Mouse (Mus musculus) liver (tissue): ENCODE data around the gene Zfp503.

Experiments
- DNase-seq: peaks from one replicate; pipeline ENCODE4 v3.0.0-alpha.2; 2020; ENCODE audit warnings: mixed read lengths

The Zfp503 gene

DNA sequence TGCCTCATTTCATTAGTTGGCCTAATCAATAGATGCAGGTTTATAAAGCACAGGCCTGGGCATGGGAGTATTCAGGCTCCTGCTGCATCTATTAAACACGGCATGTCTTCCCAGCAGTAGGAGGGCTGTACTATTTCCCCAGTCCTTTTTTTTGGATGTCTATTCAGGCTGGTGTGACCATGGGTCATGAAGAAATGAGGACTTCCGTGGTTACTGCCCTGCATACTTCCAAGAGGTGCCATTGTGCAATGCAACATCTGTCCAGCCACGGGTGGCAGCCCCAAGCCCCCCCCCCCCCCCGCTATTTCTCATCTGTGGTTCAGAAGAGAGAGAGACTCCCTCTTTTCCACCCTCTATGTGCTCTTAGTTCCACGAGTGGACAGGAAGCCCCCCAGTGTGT, 23.1 kb downstream of the Zfp503 start:
- DNase-seq, result no peak

DNA sequence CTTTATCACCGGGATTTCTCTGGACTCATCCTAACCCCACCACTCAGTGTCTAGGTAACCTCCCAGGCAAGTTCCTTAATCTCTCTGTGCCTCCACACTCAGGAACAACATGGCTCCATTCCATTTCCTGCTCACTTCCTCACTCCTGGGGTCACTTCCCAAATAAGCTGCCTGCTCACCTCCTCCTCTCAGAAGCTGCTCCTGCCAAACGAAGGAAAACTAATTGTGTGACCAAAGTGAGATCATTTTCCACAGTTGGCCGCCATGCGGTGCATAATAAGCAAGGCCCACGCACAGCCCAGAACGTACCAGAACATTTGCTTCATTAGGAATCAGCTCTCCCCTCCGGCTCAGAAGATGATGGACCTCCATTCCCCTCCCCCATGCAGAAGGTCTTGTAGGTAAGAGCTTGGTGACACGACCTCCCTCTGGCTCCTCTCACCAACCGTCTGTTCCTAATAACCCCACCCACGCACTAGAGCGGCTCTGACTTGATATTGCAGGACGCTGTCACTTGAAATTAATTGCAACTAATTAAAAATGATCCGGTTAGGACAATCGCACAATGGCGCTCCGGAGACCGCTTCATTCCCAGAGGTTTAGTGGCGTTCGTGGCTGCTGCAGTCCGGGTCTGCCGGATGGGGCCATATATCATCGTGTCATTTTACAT, 26.9 kb downstream of the Zfp503 start:
- no peak for DNase-seq

GRCm38 (mm10) chr14:21959243-21959642, 30.2 kb downstream of the Zfp503 start:
- no peak for DNase-seq

GRCm38 (mm10) chr14:21958643-21959042, 30.8 kb downstream of the Zfp503 start:
- no peak for DNase-seq

DNA sequence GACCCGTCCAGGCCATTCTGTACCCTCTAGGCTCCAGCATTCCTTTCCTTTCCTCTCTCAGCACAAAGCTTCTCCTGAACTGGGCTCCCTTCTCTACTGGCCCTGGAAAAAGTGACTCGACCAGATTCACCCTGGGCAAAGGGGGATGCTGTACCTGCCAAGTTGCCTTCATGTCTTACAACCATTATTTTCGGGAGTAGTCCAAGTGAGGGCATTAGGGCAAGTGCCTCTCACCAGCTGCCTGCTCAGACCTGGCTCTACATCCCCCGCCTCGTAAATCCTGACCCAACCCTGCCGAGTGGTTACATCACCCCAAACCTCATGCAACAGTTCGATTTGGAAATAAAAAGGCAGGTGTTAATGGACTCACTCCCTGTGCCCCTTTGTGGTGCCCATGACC, 36.9 kb downstream of the Zfp503 start:
- DNase-seq, result no peak

DNA sequence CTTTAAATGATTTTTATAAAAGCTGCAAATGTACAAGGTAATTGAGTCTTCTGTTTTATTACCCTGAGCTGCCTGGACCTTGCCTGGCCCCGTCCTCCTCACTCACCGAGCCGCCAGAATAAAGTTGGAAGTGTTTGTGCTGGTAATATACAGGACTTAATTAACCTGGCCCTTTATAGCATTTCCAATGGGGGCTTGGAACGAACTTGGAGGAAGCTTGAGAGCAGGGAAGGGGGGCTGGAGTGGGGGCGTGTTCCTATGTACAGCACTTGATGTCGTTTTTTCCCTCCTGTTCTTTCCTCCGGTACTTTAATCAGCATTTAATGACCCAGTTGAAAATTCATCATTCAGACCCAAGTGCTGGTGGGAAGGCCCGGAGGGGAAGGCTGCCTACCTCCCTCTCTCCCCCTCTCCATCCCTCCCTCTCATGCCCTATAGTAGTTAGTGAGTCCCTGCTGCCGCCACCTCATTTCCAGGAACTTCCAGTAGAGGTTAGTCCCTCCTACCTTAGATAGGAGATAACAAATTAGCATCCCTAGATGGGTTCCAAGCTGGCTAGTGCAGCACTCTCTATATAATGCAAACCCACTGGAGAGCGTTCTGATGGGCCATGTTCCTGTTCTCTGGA, 37.4 kb downstream of the Zfp503 start:
- DNase-seq, result no peak

- DNase-seq, result no peak
Observed at GRCm38 (mm10) chr14:21944946-21945345, 44.5 kb downstream of the Zfp503 start.

- DNase-seq, result no peak
Observed at GRCm38 (mm10) chr14:21941581-21941980, 47.8 kb downstream of the Zfp503 start.

GRCm38 (mm10) chr14:21937116-21937515, 52.3 kb downstream of the Zfp503 start:
- no peak for DNase-seq

DNA sequence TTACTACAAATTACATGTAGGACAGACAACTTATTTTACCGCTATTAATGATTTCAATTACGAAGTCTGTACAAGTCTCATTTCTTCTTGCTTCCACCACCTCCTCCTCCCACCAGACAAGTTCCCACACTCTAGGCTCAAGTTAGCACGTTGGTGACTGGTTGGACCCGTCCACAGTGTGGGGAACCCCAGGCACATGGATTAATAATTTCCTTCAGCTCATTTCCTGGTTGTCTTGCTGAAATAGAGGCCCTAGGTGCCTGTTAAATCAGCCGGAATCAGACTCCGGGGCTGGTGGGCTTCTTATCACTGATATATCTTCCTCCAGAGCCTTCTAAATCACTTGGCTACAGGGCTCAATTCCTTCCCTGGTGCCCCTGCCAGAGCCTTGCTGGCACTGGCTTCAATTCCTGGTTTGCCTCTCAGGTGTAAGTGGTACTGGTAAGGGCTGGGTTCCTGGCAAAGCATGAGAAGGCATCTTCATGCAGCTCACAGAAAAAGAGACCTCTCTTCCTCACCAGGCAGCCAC, 53.2 kb downstream of the Zfp503 start:
- no peak for DNase-seq
